Mouse (Mus musculus) NIH3T3 (cell line): Measurements from ENCODE around the gene Slc25a43.

ENCODE experiments used
- DNase-seq: peaks from one replicate; pipeline ENCODE4 v3.0.0-alpha.2; 2012; ENCODE audit warnings: low read depth

The Slc25a43 gene

GRCm38 (mm10) chrX:36743503-36744101 is at the start of gene Slc25a43:
Gene Slc25a43, plus strand, starts transcription at chrX:36743659.
- peak; percentile 18 for DNase-seq

GRCm38 (mm10) chrX:36740124-36740951 is 3.1 kb upstream of the Slc25a43 start:
- no peak for DNase-seq

GRCm38 (mm10) chrX:36741278-36741677 is 2.2 kb upstream of the Slc25a43 start:
- no peak for DNase-seq

GRCm38 (mm10) chrX:36742744-36743143 is 715 bp upstream of the Slc25a43 start:
- DNase-seq, result no peak

- no peak for DNase-seq
Observed at GRCm38 (mm10) chrX:36744735-36745134, 1.3 kb downstream of the Slc25a43 start.

DNA sequence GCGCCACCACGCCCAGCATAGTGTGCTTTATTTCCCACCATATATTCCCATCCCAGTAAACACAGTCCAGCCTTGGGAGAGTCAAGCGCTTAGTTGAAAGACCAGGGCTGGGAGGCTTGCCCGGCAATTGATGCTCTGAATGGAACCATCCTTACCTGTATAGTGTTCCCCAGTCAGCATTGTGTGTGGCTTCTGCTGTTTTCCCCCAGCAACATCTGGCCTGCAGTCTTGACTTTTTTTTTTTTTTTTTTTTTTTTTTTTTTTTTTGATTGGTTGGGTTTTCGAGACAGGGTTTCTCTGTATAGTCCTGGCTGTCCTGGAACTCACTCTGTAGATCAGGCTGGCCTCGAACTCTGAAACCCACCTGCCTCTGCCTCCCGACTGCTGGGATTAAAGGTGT is 1.9 kb downstream of the Slc25a43 start:
- no peak for DNase-seq

- no peak for DNase-seq
Observed at GRCm38 (mm10) chrX:36746789-36747188, 3.3 kb downstream of the Slc25a43 start.

DNA sequence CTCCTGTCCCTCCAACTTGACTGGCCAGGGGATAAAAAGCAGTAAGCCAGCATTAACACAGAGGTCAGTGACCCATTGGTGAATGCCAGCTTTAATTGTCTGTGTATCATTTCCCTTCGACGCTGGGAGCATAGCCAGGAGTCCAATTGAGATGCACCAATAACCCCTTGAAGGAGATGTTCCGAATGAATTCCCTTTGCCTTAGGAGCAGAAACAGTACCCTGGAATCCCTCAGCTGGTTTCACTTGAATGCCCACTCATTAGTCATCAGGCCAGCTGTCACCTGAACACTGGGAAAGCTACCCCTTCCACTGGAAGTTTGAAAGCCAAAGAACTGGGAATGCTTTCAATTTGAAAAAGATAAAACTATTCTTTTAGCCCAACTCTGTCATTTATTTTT is 5.1 kb downstream of the Slc25a43 start:
- peak; percentile 36 for DNase-seq

DNA sequence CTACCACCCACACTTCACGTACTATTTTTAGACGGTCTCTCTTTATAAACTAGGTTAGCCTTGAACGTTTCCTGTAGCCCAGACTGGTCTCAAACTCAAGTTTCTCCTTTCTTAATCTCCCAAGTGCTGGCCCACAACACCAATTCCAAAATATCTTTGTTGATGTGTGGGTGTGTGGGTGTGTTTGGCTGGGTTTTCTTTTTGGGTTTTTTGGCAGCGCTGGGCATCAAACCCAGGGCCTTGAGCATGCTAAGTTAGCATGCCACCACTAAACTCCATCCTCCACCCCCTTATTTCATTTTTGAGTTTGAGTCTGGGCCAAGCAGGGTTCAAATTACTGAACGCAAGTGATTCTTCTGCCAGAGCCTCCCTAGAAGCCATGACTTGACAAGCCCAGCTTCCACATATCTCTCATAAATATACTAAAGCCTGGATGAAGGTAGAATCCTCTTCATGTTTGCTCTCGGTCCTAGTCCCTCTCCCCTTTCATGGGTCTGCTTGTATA is 5.9 kb downstream of the Slc25a43 start:
- DNase-seq, result peak; percentile 51

DNA sequence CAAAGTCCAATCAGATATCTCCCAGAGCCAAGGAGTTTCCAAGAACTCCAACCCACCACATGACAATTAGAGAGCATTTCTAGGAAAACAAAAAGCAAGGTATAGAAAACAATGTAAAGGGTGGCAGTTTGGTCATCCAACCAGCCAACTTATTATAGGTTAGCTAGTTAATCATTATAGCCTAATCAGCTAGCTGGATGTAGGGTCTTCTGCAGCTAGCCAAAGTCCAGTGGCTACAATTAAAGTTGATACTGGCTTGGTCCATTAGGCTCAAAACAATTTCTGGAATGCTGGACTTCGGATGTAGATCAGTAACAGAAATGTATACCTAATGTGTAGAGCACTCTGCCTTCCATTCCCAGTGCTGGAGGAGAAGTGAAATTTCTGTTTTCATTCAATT is 7.1 kb downstream of the Slc25a43 start:
- no peak for DNase-seq

DNA sequence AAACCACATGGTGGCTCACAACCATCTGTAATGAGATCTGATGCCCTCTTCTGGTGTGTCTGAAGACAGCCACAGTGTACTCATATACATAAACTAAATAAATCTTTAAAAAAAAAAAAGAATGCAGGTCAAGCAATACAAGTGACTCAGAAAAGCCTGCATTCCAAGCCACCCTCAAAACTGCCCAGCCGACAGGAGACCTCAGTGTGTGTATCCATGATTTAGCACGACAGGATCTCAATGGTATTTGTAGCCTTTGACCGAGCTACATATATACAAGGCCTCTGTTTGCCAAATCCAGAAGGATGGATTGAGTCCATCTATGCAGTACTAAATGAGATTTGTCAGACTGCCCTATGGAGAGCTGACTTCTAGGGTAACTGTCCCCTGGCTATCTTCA is 9.1 kb downstream of the Slc25a43 start:
- DNase-seq, result peak; percentile 54

DNA sequence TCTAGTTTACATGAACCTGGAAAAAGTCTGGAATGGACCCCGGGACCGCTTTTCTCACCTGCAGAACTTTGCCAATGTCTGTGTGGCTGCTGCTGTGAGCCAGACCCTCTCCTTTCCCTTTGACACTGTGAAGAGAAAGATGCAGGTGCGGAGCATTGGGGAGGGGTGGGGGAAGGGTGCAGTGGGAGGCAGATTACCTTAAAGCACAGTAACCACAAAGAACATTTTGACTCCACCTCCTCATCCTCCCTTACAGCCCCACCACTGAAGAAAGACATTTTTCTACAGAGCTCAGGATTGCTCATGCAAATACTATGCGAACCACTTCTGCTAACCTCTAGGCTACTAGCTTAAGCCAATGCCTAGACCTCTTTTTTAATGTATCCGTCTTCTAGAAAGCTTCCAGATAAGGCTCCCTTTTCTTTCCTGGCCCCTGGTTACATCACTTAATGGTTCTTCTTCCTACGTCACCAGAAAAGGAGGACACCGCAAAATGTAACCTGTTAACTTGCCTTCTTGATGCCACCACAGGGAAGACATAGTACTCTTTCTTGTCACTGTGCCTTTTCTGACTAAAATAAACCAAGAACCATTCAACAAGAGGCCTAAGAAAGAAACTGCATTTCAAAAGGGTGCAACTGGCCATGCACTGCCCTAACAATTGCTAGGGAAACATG is 14.5 kb downstream of the Slc25a43 start:
- no peak for DNase-seq

DNA sequence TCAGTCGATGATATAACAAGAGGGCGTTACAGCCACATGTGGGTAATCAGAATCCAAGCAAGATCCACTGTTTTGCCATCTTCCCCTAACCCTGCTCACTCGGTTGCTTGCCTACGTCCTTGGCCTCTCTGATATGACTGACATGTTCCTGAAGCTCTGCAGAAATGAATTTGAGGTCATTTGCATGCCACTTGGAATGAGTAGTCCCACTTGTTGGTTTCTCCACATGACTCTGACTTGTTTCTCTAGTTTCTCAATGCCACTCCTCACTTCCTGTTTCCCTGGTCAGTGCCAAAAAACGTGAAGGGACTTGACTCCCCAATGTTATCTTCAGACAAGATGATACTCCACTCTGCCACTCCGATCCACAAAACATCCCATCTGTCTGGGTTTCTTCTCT is 15.1 kb downstream of the Slc25a43 start:
- DNase-seq, result no peak

GRCm38 (mm10) chrX:36760946-36761635 is 17.6 kb downstream of the Slc25a43 start:
- peak; percentile 83 for DNase-seq

- DNase-seq, result no peak
Observed at GRCm38 (mm10) chrX:36762289-36762688, 18.8 kb downstream of the Slc25a43 start.

DNA sequence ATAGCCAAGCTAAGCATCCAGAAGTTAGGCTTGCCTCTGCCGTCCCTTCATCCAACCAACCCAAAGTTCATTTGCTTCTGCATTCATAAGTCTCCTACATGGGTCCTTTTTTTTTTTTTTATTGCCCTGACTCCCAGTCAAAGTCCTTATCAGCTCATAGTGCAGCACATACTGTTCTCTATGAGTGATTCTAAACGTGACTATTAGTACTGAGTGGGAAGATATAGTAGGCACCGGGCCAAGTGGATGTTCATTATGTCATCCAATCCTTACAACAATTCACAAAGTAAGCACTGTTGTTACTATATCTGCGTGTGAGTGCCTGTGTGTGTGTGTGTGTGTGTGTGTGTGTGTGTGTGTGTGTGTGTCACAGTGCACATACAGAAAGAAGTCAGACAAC is 19.4 kb downstream of the Slc25a43 start:
- no peak for DNase-seq

- DNase-seq, result no peak
Observed at GRCm38 (mm10) chrX:36763298-36763933, 20.0 kb downstream of the Slc25a43 start.

GRCm38 (mm10) chrX:36763934-36764317 is 20.5 kb downstream of the Slc25a43 start:
- no peak for DNase-seq

DNA sequence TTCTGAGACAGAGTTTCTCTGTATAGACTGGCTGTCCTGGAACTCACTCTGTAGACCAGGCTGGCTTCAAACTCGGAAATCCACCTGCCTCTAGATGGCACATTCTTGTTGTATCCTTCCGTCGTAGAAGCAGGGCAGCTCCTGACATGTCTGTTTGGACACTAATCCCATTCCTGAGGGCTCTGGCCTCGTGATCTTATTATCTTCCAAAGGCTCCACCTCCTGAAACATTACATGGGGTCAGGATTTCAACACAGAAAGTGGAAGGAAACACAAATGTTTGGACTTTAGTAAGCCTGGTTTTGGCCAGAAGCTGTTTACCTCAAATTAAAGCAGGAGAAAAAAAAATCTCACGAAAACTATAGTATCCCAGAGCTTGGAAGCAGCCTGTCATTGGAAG is 23.9 kb downstream of the Slc25a43 start:
- DNase-seq, result no peak

DNA sequence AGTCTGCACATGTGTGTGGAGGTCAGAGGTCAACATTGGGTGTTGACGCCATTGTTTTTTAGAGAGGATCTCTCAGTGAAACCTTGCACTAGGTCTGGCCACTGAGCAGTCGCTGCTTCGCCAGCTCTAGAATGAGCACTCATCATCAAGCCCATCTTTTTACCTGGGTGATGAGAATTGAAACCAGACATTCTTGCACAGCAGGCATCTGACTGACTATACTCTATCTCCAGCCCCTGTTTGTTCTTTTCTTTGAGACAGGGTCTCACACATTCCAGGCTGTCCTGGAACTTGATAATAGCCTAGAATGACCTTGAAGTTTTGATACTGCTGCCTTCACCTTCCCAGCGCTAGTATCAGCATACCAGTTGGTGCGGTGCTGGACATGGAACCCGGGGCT is 29.1 kb downstream of the Slc25a43 start:
- no peak for DNase-seq

DNA sequence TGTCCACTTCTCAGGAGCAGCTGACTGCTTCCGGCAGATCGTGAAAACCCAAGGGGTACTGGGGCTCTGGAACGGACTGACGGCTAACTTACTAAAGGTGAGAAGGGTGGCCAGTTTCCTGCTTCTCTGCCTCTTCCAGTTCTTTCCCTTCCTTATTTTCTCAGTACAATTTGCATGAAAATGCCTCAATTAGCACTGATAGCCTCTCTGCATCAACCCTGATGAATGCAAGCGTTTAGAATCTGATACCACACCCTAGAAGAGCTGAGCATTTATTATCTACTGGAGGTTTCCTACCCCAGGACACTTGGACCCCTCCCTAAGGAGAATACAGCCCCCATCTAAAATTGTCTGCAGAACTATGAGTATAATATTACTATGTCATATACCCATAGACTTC is 32.1 kb downstream of the Slc25a43 start:
- no peak for DNase-seq

GRCm38 (mm10) chrX:36777694-36778093 is 34.2 kb downstream of the Slc25a43 start:
- no peak for DNase-seq
